Mouse (Mus musculus): ENCODE data around the gene C77080. TPM values are rescaled to one million over a fixed set of nuclear protein-coding genes. Genes with fewer than 3 reads are reported as not detected.

Gene C77080
- polyA plus RNA-seq, 1 experiment from 2014 or later, result 10.8 TPM

GRCm38 (mm10) chr4:129292831-129293230 lies 31.6 kb upstream of the C77080 start:
- Histone ChIP-seq H3K27me3 (replicated peaks; ENCODE audit: control insufficient read depth, insufficient read depth, low read length) (no peaks in the 10 kb centered on the region), H3K27ac (ENCODE audit: low read depth, low read length) (no peak overlapping the region), H3K36me3 (ENCODE audit: control insufficient read depth, insufficient read depth, low read length) (no peaks in the 10 kb centered on the region), H3K9ac (ENCODE audit: low read depth, low read length) (no peak overlapping the region), H3K4me3 (ENCODE audit: low read length) (no peak overlapping the region), H3K4me2 (ENCODE audit: low read length) (no peak overlapping the region), H3K4me1 (ENCODE audit: control insufficient read depth, insufficient read depth, low read depth, low read length) (no peaks in the 10 kb centered on the region; the same call in 1 of the 2 replicates), H3K9me3 (ENCODE audit: control insufficient read depth, low read length) (no peaks in the 10 kb centered on the region)
- WGBS, result 56% methylated on average over 7 of the region's 7 CpGs
- no peak for ATAC-seq

- H3K27ac ChIP-seq (ENCODE audit: low read depth, low read length), result no peak overlapping the region
- no peak overlapping the region for H3K4me3 ChIP-seq (ENCODE audit: low read length)
- H3K4me1 ChIP-seq (ENCODE audit: control insufficient read depth, insufficient read depth, low read depth, low read length), result peaks cover 15% of the 10 kb centered on the region
- H3K27me3 ChIP-seq (replicated peaks; ENCODE audit: control insufficient read depth, insufficient read depth, low read length), result peaks cover 5% of the 10 kb centered on the region; the same call in 1 of the 2 replicates
- WGBS, result 96% methylated on average over 8 of the region's 8 CpGs
- no peak for ATAC-seq
- no peak overlapping the region for H3K4me2 ChIP-seq (ENCODE audit: low read length)
- H3K9ac ChIP-seq (ENCODE audit: low read depth, low read length), result no peak overlapping the region
- H3K36me3 ChIP-seq (ENCODE audit: control insufficient read depth, insufficient read depth, low read length), result no peaks in the 10 kb centered on the region
- no peaks in the 10 kb centered on the region for H3K9me3 ChIP-seq (ENCODE audit: control insufficient read depth, low read length)
These were observed 28.5 kb upstream of the C77080 start for GRCm38 (mm10) chr4:129289671-129290070.

GRCm38 (mm10) chr4:129288067-129288466 lies 26.9 kb upstream of the C77080 start:
- Histone ChIP-seq H3K36me3 (ENCODE audit: control insufficient read depth, insufficient read depth, low read length) (no peaks in the 10 kb centered on the region), H3K4me3 (ENCODE audit: low read length) (peak overlapping the region; percentile 51), H3K9me3 (ENCODE audit: control insufficient read depth, low read length) (no peaks in the 10 kb centered on the region), H3K9ac (ENCODE audit: low read depth, low read length) (no peak overlapping the region), H3K4me1 (ENCODE audit: control insufficient read depth, insufficient read depth, low read depth, low read length) (peaks cover 15% of the 10 kb centered on the region), H3K27ac (ENCODE audit: low read depth, low read length) (no peak overlapping the region), H3K27me3 (replicated peaks; ENCODE audit: control insufficient read depth, insufficient read depth, low read length) (peaks cover 5% of the 10 kb centered on the region; the same call in 1 of the 2 replicates), H3K4me2 (ENCODE audit: low read length) (peak overlapping the region; percentile 97)
- WGBS, result 16% methylated on average over 3 of the region's 3 CpGs
- ATAC-seq, result no peak

GRCm38 (mm10) chr4:129287472-129287981 lies 26.3 kb upstream of the C77080 start, which contains the start of gene Sync:
TSS of gene Sync (plus strand) at chr4:129287617.
- no peaks in the 10 kb centered on the region for H3K9me3 ChIP-seq (ENCODE audit: control insufficient read depth, low read length)
- H3K27me3 ChIP-seq (replicated peaks; ENCODE audit: control insufficient read depth, insufficient read depth, low read length), result peaks cover 5% of the 10 kb centered on the region; the same call in 1 of the 2 replicates
- H3K4me3 ChIP-seq (ENCODE audit: low read length), result peak within 1 kb of the TSS; percentile 51
- no peak within 1 kb of the TSS for H3K27ac ChIP-seq (ENCODE audit: low read depth, low read length)
- peaks cover 15% of the 10 kb centered on the region for H3K4me1 ChIP-seq (ENCODE audit: control insufficient read depth, insufficient read depth, low read depth, low read length)
- no peaks in the 10 kb centered on the region for H3K36me3 ChIP-seq (ENCODE audit: control insufficient read depth, insufficient read depth, low read length)
- H3K4me2 ChIP-seq (ENCODE audit: low read length), result peak within 1 kb of the TSS; percentile 97
- WGBS, result 1% methylated on average over 50 of the region's 53 CpGs
- ATAC-seq, result peak; percentile 34; the same call in 1 of the 2 replicates
- peak within 1 kb of the TSS; percentile 68 for H3K9ac ChIP-seq (ENCODE audit: low read depth, low read length)

GRCm38 (mm10) chr4:129286683-129287471 lies 25.7 kb upstream of the C77080 start:
- H3K4me3 ChIP-seq (ENCODE audit: low read length), result peak overlapping the region; percentile 51
- H3K9me3 ChIP-seq (ENCODE audit: control insufficient read depth, low read length), result no peaks in the 10 kb centered on the region
- 2% methylated on average over 27 of the region's 28 CpGs for WGBS
- peak overlapping the region; percentile 68 for H3K9ac ChIP-seq (ENCODE audit: low read depth, low read length)
- H3K27ac ChIP-seq (ENCODE audit: low read depth, low read length), result no peak overlapping the region
- peaks cover 5% of the 10 kb centered on the region; the same call in 1 of the 2 replicates for H3K27me3 ChIP-seq (replicated peaks; ENCODE audit: control insufficient read depth, insufficient read depth, low read length)
- H3K36me3 ChIP-seq (ENCODE audit: control insufficient read depth, insufficient read depth, low read length), result no peaks in the 10 kb centered on the region
- peak; percentile 64; the same call in 1 of the 2 replicates for ATAC-seq
- peaks cover 15% of the 10 kb centered on the region for H3K4me1 ChIP-seq (ENCODE audit: control insufficient read depth, insufficient read depth, low read depth, low read length)
- H3K4me2 ChIP-seq (ENCODE audit: low read length), result peak overlapping the region; percentile 97

- Histone ChIP-seq H3K4me3 (ENCODE audit: low read length) (peak overlapping the region; percentile 51; the same call in 1 of the 2 replicates), H3K4me2 (ENCODE audit: low read length) (peak overlapping the region; percentile 97), H3K9me3 (ENCODE audit: control insufficient read depth, low read length) (no peaks in the 10 kb centered on the region), H3K27ac (ENCODE audit: low read depth, low read length) (no peak overlapping the region; the same call in 1 of the 2 replicates), H3K36me3 (ENCODE audit: control insufficient read depth, insufficient read depth, low read length) (no peaks in the 10 kb centered on the region), H3K4me1 (ENCODE audit: control insufficient read depth, insufficient read depth, low read depth, low read length) (peaks cover 15% of the 10 kb centered on the region), H3K27me3 (replicated peaks; ENCODE audit: control insufficient read depth, insufficient read depth, low read length) (peaks cover 5% of the 10 kb centered on the region; the same call in 1 of the 2 replicates), H3K9ac (ENCODE audit: low read depth, low read length) (peak overlapping the region; percentile 17; the same call in 1 of the 2 replicates)
- ATAC-seq, result peak; percentile 45; the same call in 1 of the 2 replicates
- WGBS, result 55% methylated on average over 5 of the region's 5 CpGs
These were observed 24.9 kb upstream of the C77080 start for GRCm38 (mm10) chr4:129286001-129286682.

GRCm38 (mm10) chr4:129284685-129285084 lies 23.5 kb upstream of the C77080 start:
- H3K9ac ChIP-seq (ENCODE audit: low read depth, low read length), result no peak overlapping the region
- no peak overlapping the region for H3K4me3 ChIP-seq (ENCODE audit: low read length)
- no peak overlapping the region for H3K27ac ChIP-seq (ENCODE audit: low read depth, low read length)
- H3K9me3 ChIP-seq (ENCODE audit: control insufficient read depth, low read length), result no peaks in the 10 kb centered on the region
- ATAC-seq, result no peak
- H3K36me3 ChIP-seq (ENCODE audit: control insufficient read depth, insufficient read depth, low read length), result no peaks in the 10 kb centered on the region
- H3K27me3 ChIP-seq (replicated peaks; ENCODE audit: control insufficient read depth, insufficient read depth, low read length), result peaks cover 5% of the 10 kb centered on the region; the same call in 1 of the 2 replicates
- peaks cover 15% of the 10 kb centered on the region for H3K4me1 ChIP-seq (ENCODE audit: control insufficient read depth, insufficient read depth, low read depth, low read length)
- no peak overlapping the region for H3K4me2 ChIP-seq (ENCODE audit: low read length)
- WGBS, result 86% methylated on average over 2 of the region's 2 CpGs

- Histone ChIP-seq H3K27ac (ENCODE audit: low read depth, low read length) (no peak overlapping the region), H3K4me3 (ENCODE audit: low read length) (no peak overlapping the region), H3K4me1 (ENCODE audit: control insufficient read depth, insufficient read depth, low read depth, low read length) (peaks cover 15% of the 10 kb centered on the region), H3K36me3 (ENCODE audit: control insufficient read depth, insufficient read depth, low read length) (no peaks in the 10 kb centered on the region), H3K9ac (ENCODE audit: low read depth, low read length) (no peak overlapping the region), H3K27me3 (replicated peaks; ENCODE audit: control insufficient read depth, insufficient read depth, low read length) (peaks cover 5% of the 10 kb centered on the region; the same call in 1 of the 2 replicates), H3K4me2 (ENCODE audit: low read length) (no peak overlapping the region), H3K9me3 (ENCODE audit: control insufficient read depth, low read length) (no peaks in the 10 kb centered on the region)
- no peak for ATAC-seq
- 87% methylated on average over 5 of the region's 5 CpGs for WGBS
These were observed 22.0 kb upstream of the C77080 start for GRCm38 (mm10) chr4:129283226-129283625.

- no peaks in the 10 kb centered on the region for H3K9me3 ChIP-seq (ENCODE audit: control insufficient read depth, low read length)
- no peak overlapping the region for H3K4me2 ChIP-seq (ENCODE audit: low read length)
- H3K36me3 ChIP-seq (ENCODE audit: control insufficient read depth, insufficient read depth, low read length), result no peaks in the 10 kb centered on the region
- H3K4me1 ChIP-seq (ENCODE audit: control insufficient read depth, insufficient read depth, low read depth, low read length), result peaks cover 15% of the 10 kb centered on the region
- no peak for ATAC-seq
- no peak overlapping the region for H3K27ac ChIP-seq (ENCODE audit: low read depth, low read length)
- no peak overlapping the region for H3K9ac ChIP-seq (ENCODE audit: low read depth, low read length)
- peaks cover 5% of the 10 kb centered on the region; the same call in 1 of the 2 replicates for H3K27me3 ChIP-seq (replicated peaks; ENCODE audit: control insufficient read depth, insufficient read depth, low read length)
- WGBS, result 84% methylated on average over 5 of the region's 5 CpGs
- H3K4me3 ChIP-seq (ENCODE audit: low read length), result no peak overlapping the region
These were observed 21.6 kb upstream of the C77080 start for GRCm38 (mm10) chr4:129282786-129283185.
